Mouse (Mus musculus) layer of hippocampus, postnatal 10 days (tissue): ENCODE results near the gene Timm17b. TPM values are rescaled to one million over a fixed set of nuclear protein-coding genes. Genes with fewer than 3 reads are reported as not detected.
"Not testable (repeated sequence)": the region's sequence is repeated elsewhere in the genome, so short reads cannot be mapped to it uniquely, and the experiment has no call there.

Experiments
- DNase-seq, 2 experiments: peaks; one replicate each; pipeline ENCODE4 v3.0.0; 2021; ENCODE audit warnings: low spot score in 2 of 2
- long read RNA-seq: library from polyadenylated mRNA; stranded (forward); transcript quantifications from one replicate; pipeline ENCODE4 v2.0.0, GENCODE M21; 2023
- total RNA-seq, 2 experiments: library from RNA; stranded (reverse); gene quantifications; 2 replicates each; pipeline ENCODE4 v1.2.3; 2021

The Timm17b gene
- total RNA-seq = 10 to 100 TPM; 31.8 to 33.2 TPM
- long read RNA-seq, transcript Timm17b-203 (2 exons, 761 nt) = minor isoform, 5 of 45 reads
- long read RNA-seq, transcript Timm17b-201 (6 exons, 2,381 nt) = major isoform, 35 of 45 reads
- long read RNA-seq, partial matches to known transcripts = 1 of 45 reads
- long read RNA-seq, other reads (novel, unspliced or antisense) = 4 of 45 reads

DNA sequence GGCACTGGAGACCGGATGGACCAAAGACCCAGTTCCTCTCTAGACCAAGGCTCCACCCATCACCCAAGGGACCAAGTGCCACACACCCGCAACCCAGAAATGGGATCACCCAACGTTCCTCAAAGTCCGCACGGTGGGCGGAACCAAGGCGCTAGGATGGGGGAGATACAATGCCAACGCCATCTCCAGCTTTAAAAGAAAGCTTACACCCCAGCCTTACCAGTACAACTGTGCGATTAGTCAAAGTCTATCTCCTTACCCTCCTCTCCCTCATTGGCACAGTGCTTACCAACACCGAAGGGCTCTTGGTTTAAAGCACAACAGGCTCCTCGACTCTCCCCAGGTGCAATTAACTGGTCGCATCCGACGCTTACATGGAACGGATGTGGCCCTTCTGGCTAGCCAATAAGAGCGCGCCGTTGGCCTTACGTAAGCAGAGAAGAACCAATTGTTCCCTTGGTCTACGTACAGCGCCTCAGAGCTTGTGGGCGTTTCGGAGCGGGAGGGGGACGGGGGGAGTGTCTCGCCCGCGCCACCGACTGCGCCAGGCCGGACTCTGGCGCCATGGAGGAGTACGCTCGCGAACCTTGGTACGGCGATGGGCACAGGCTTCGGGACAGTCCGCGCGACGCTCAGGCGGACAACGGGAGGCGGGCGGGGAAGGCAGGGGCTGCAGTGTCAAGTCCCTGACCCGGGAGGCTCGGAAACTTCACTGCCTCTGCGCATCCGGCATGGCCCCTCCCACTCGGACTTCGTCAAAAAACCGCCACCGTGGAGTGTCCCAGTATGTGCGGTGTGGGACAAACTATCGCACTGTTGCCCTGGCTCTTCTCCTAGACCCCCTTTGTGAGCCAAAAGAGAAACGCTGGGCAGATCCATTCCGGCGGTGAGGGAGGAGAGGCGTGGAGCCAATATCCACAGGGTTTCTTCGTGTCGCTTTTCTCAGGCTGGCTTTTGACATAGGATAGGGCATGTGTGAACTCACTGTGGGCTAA lies at the start of gene Timm17b, which contains the start of gene Pqbp1:
Timm17b (plus strand) TSS at position 478 of the 995 bp plus-strand sequence.
Pqbp1 (minus strand) TSS at position 390 of the 995 bp plus-strand sequence.
- DNase-seq = peak; percentile 72 to 81

DNA sequence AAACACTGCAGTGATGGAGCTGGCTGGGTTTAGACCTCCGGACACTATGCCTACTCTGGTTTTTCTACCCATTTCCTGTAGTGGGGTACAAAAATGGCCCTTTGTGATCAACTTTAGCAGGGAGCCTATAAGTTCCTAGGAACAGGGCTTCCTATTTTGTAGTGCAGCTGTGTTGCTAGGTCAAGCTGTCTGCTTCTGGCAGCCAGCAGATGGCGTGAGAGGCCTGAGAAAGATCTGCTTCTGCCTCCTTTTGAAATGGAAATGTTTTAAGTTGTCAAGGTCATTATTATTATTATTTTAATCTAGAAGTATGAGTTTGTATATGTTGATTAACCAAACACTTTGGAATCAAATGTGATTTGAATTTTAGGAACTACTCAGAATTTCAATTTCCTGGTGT lies 44.6 kb upstream of the Timm17b start:
- peak; percentile 28 to 53 for DNase-seq

GRCm38 (mm10) chrX:7859191-7859753 lies 39.9 kb upstream of the Timm17b start:
- no peak for DNase-seq

DNA sequence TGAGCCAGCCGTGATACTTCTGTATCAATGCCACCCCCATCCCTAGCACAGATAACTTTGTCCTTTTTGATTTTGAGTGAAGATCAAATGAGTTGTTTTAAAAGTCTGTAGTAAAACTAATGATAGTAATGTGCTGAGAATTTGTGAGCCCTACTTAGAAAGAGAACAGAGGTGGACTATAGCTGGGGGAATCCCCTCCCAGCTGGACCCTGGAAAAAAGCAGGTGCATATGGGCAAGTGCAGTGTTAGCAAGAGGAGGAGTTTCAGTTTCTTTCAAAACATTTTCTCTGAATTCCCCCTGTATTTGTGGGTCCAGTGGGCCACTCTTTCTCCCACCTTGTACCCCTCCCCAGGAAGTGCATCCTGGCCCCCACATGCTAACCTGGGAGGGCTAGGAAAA lies 36.0 kb upstream of the Timm17b start:
- no peak for DNase-seq

- DNase-seq = no peak
These were observed 34.6 kb upstream of the Timm17b start for GRCm38 (mm10) chrX:7864551-7864950.

DNA sequence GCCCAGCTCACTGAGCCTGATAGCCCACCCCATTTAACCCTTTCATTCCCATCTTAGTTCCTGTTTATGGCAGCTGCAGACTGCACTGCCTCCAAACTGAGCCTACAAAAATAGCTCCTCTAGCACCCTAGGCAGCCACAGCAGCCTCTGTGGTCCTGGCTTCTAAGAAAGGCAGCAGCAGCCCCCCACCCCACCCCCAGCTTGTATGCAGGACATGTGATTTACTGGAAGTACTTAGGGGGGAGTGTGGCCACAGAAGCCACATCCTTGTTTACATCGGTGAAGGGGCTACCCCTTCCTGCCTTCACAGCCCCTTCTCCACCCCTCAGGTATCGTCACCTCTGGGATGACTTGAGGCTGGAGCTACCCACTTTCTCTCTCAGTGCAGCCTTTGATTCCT lies 33.8 kb upstream of the Timm17b start:
- no peak for DNase-seq

GRCm38 (mm10) chrX:7865786-7866185 lies 33.4 kb upstream of the Timm17b start:
- DNase-seq = no peak

DNA sequence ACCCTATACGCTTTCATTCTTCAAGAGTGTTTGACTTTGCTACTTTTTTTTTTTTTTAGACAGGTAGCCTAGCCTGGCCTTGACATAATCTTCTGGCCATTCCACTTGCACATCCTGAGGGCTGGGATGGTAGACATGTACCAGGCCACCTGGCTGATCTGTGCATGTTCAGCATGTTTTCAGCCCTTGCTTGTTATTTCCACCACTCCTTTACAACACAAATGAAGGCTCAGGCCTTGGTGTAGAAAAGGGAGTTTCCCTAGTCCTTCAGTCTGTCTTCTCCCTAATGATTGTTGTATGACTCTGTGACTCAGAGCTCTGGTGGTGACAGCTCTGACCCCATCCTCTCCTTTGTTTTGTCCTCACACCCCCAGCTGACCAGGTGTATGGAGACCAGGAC lies 32.0 kb upstream of the Timm17b start:
- DNase-seq = no peak

DNA sequence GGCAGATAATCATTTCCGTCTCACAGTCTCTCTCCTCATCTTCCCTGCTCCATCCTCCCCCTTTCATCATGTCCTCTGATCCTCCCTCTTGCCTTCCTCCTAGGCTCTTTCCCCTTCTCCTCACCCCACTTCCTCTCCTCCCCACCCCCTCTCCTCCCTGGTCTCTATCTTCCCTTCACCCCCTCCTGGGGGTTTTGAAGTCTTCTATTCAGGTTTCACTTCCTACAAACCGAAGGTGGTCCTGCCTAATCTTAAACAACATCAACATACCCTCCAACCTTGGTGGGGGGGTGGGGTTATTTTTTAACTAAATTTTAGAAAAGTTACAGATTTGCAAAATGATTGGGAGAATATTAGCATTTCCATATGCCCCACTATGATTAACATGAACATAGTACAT lies 30.7 kb upstream of the Timm17b start:
- no peak for DNase-seq

DNA sequence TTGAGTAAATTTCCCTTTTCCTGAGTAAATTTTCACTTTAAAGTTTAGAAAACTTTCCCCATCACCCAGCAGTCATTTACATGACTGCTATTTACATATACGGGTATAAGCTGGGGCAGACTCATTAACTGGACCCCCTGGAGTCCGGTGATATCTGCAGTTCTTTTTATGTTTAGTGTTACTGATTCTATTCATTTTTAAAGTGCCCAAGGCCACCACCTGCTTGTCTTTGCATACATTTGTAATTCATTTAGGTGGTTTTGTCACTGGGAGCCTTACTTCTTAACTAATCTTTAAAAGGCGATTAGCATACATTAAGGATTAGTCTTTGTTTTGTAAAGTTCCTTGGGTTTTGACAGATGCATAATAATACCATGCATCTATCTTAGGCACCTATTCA lies 29.3 kb upstream of the Timm17b start:
- no peak for DNase-seq

GRCm38 (mm10) chrX:7878007-7878419 lies 21.1 kb upstream of the Timm17b start, which contains the start of gene Pim2:
Pim2 (plus strand) TSS chrX:7878262.
- DNase-seq = peak; percentile 72 to 78

DNA sequence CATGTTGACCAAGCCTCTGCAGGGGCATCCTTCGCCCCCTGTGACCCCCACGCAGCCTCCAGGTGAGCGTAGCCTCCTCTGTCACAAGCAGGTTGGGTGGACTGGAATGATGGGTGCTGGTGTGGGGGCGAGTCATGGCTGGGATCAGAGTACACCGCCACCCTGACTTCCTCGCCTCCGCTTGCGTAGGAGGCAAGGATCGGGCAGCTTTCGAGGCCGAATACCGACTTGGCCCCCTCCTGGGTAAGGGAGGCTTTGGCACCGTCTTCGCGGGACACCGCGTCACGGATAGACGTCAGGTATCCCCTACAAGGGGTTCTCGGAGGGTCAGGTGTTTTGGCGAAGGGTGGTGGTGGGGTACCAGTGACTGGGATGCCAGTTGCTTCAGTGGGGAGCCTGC lies 20.7 kb upstream of the Timm17b start:
- DNase-seq = peak in 1 of 2 experiments; percentile 36

DNA sequence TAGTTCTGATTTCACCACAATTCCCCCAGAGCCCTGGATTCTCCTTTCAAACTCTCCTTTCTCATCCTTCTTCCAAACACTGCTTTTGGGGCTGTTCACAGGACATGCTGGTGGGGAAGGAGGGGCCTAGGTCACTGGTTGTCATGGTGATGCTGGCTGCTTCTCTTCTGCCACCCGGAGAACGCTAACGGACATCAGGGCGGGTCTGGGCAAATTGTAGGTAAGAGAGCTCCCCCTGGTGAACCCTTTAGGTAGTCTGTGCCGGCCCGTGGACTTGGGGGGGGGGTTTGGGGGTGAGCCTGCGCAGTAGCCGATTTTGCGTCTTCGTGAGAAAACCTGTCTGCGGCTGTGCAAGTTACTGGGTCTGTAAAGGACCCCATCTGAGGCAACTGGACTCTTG lies 19.3 kb upstream of the Timm17b start:
- DNase-seq = peak; percentile 51 to 66

GRCm38 (mm10) chrX:7883841-7884567 lies 15.2 kb upstream of the Timm17b start, which contains the start of gene Slc35a2:
Slc35a2 (plus strand) TSS chrX:7884028.
- peak; percentile 64 to 74 for DNase-seq

- no peak for DNase-seq
These were observed 946 bp upstream of the Timm17b start for GRCm38 (mm10) chrX:7898211-7898610.

GRCm38 (mm10) chrX:7904441-7904840 lies 5.3 kb downstream of the Timm17b start:
- no peak for DNase-seq

- DNase-seq = no peak
These were observed 8.6 kb downstream of the Timm17b start, which contains the start of gene Gm10491 for GRCm38 (mm10) chrX:7907735-7908134. Gm10491 (minus strand) TSS chrX:7907835.

DNA sequence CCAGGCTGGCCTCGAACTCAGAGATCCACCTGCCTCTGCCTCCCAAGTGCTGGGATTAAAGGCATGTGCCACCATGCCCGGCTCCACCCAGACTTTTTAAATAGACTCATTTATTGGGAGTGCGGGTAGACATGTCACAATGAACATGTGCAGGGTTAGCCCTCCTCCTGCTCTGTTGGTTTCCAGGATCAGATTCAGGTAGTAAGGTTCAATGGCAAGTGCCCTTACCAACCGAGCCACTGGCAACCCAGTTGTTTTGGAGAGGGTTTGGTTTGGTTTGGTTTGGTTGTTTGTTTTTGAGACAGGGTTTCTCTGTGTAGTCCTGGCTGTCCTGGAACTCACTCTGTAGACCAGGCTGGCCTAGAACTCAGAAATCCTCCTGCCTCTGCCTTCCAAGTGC lies 10.1 kb downstream of the Timm17b start, which contains the start of gene Gm10490:
Gm10490 (plus strand) TSS at position 301 of the 400 bp plus-strand sequence.
- DNase-seq = not testable (repeated sequence)

DNA sequence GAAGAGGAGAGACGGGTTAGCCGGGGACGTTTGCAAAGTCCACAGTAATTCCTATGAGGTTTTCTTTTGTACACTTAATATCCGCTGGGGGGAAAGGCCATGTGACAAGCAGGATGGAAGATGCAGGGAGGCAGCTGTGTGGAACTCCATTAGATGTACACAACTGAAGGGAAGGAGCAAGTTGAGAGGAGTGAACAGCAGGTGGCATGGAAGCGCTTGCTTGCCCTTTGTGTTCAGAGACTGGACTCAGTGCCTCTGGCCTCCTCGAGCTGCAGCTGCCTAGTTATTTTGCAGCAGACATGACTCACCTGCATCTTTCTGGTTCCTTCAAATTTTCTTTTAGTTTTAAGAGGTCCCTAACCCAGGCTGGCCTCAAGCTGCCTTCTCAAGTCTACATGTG lies 11.3 kb downstream of the Timm17b start:
- DNase-seq = no peak

- peak in 1 of 2 experiments; percentile 46 for DNase-seq
These were observed 16.5 kb downstream of the Timm17b start for GRCm38 (mm10) chrX:7915669-7916068.

DNA sequence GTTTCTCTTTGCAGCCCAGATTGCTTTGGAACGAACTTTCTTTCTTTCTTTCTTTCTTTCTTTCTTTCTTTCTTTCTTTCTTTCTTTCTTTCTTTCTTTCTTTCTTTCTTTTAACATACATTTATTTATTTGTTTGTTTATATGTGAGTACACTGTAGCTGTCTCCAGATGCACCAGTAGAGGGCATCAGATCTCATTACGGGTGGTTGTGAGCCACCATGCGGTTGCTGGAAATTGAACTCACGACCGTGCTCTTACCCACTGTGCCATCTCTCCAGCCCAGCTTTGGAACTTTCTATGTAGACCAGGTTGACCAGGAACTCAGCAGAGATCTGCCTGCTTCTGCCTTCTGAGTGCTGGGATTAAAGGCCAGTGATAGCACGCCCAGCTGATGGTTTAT lies 18.8 kb downstream of the Timm17b start:
- not testable (repeated sequence) for DNase-seq
